Mouse (Mus musculus): ENCODE data around the gene Sptssa. TPM values are rescaled to one million over a fixed set of nuclear protein-coding genes. Genes with fewer than 3 reads are reported as not detected.

Sptssa gene
- total RNA-seq, 2 experiments from 2014 or later: 44.5 to 50.9 TPM

Small RNA genes lying within 50 kb of the gene (microRNA-seq; reads per million reads assigned to microRNA genes)
- gene Mir1892: 0 reads per million in 2 experiments

Other genes with a start within 250 kb of the Sptssa start
- 10 to 100 TPM; 44.8 to 48.2 TPM for gene Eapp, start 39.3 kb upstream of the Sptssa start, total RNA-seq (2021)
- 10 to 100 TPM; 55.2 to 58.1 TPM for gene Snx6, start 139.1 kb upstream of the Sptssa start, total RNA-seq (2021)
- gene Cfl2, start 206.3 kb upstream of the Sptssa start, total RNA-seq (2021): 100 to 1,000 TPM; 174 to 184 TPM